Mouse (Mus musculus) CH12.LX (cell line): ENCODE results near the gene Fbxw11. TPM values are rescaled to one million over a fixed set of nuclear protein-coding genes. Genes with fewer than 3 reads are reported as not detected.

Experiments
- DNase-seq: peaks from one replicate; pipeline ENCODE4 v3.0.0-alpha.2; 2013; ENCODE audit errors: extremely low read depth
- H3K27ac ChIP-seq: 2 replicates; pipeline ENCODE4 v1.5.1; 2012; ENCODE audit warnings: low read depth, mild to moderate bottlenecking, control low read depth, moderate library complexity; ENCODE audit not compliant: insufficient read depth
- H3K27me3 ChIP-seq: replicated peaks from 2 replicates; pipeline ENCODE3; 2012; ENCODE audit warnings: inconsistent platforms
- H3K36me3 ChIP-seq, 2 experiments: replicated peaks in 1 of 2; 2 replicates each; pipeline versions ENCODE3 to v1.6.1; 2012; ENCODE audit warnings: inconsistent platforms in 1 of 2, low read length in 1 of 2, mild to moderate bottlenecking in 1 of 2, mixed read lengths in 1 of 2, moderate library complexity in 1 of 2; ENCODE audit not compliant: control insufficient read depth in 1 of 2, insufficient read depth in 1 of 2
- H3K4me1 ChIP-seq, 2 experiments: 2 replicates each; pipeline ENCODE4 v1.6.1; 2012; ENCODE audit warnings: inconsistent platforms in 1 of 2, moderate library complexity in 1 of 2; ENCODE audit not compliant: insufficient read depth in 2 of 2, control insufficient read depth in 1 of 2
- H3K4me2 ChIP-seq: 2 replicates; pipeline ENCODE4 v1.6.1; 2012; ENCODE audit warnings: low read depth, mild to moderate bottlenecking, control low read depth; ENCODE audit not compliant: poor library complexity, insufficient read depth, severe bottlenecking
- H3K4me3 ChIP-seq, 3 experiments: fragments of 150-350 bp in 1 of 3; sonication (generic) in 1 of 3; replicated peaks in 1 of 3; 2 replicates each; pipeline versions ENCODE3 to v1.5.1; 2011 to 2012; ENCODE audit warnings: low read depth in 2 of 3, low read length in 2 of 3, mild to moderate bottlenecking in 2 of 3, moderate library complexity in 2 of 3, control low read depth in 1 of 3, improper control_type of control experiment in 1 of 3, inconsistent platforms in 1 of 3, mixed read lengths in 1 of 3; ENCODE audit not compliant: poor library complexity in 1 of 3
- H3K79me2 ChIP-seq: replicated peaks from 2 replicates; pipeline ENCODE4 v1.6.1; 2012; ENCODE audit warnings: mild to moderate bottlenecking, moderate library complexity; ENCODE audit not compliant: control insufficient read depth, poor library complexity, insufficient read depth, severe bottlenecking; ENCODE audit errors: extremely low read depth
- H3K9ac ChIP-seq: 2 replicates; pipeline ENCODE4 v1.6.1; 2012; ENCODE audit warnings: low read depth, mild to moderate bottlenecking, control low read depth, moderate library complexity; ENCODE audit not compliant: insufficient read depth
- H3K9me3 ChIP-seq: replicated peaks from 2 replicates; pipeline ENCODE3; 2012; ENCODE audit warnings: low read length, inconsistent platforms, mixed read lengths
- BHLHE40 ChIP-seq: IDR thresholded peaks from 2 replicates; pipeline ENCODE4 v1.6.1; 2011; ENCODE audit warnings: mild to moderate bottlenecking, low read depth, low read length, improper control_type of control experiment
- CHD1 ChIP-seq: IDR thresholded peaks from 2 replicates; pipeline ENCODE4 v1.6.1; 2012; ENCODE audit warnings: low read depth, low read length, improper control_type of control experiment, inconsistent platforms
- E2F4 ChIP-seq: IDR thresholded peaks from 2 replicates; pipeline ENCODE4 v1.6.1; 2011; ENCODE audit warnings: low read depth, low read length, improper control_type of control experiment; ENCODE audit not compliant: insufficient replicate concordance
- ELF1 ChIP-seq: IDR thresholded peaks from 2 replicates; pipeline ENCODE4 v1.6.1; 2014; ENCODE audit warnings: low read depth, mild to moderate bottlenecking, inconsistent platforms, low read length, improper control_type of control experiment
- EP300 ChIP-seq: IDR thresholded peaks from 2 replicates; pipeline ENCODE4 v1.6.1; 2011; ENCODE audit warnings: low read length, improper control_type of control experiment
- ETS1 ChIP-seq: conservative IDR thresholded peaks from 2 replicates; pipeline ENCODE4 v1.6.1; 2012; ENCODE audit warnings: low read depth, mild to moderate bottlenecking, inconsistent platforms, low read length, improper control_type of control experiment, moderate library complexity
- IRF4 ChIP-seq: IDR thresholded peaks from 2 replicates; pipeline ENCODE4 v1.6.1; 2014; ENCODE audit warnings: low read depth, mild to moderate bottlenecking, inconsistent platforms, low read length, improper control_type of control experiment
- JUN ChIP-seq: IDR thresholded peaks from 2 replicates; pipeline ENCODE4 v1.6.1; 2011; ENCODE audit warnings: low read depth, mild to moderate bottlenecking, low read length, improper control_type of control experiment, moderate library complexity; ENCODE audit not compliant: insufficient read depth
- KAT2A ChIP-seq: IDR thresholded peaks from 2 replicates; pipeline ENCODE4 v1.6.1; 2012; ENCODE audit warnings: low read length, improper control_type of control experiment, inconsistent platforms; ENCODE audit not compliant: insufficient replicate concordance
- MAFK ChIP-seq: IDR thresholded peaks from 2 replicates; pipeline ENCODE4 v1.6.1; 2011; ENCODE audit warnings: low read length, improper control_type of control experiment; ENCODE audit not compliant: insufficient replicate concordance
- MXI1 ChIP-seq: IDR thresholded peaks from 2 replicates; pipeline ENCODE4 v1.6.1; 2011; ENCODE audit warnings: mild to moderate bottlenecking, low read depth, low read length, improper control_type of control experiment
- NELFE ChIP-seq: IDR thresholded peaks from 2 replicates; pipeline ENCODE4 v1.6.1; 2011; ENCODE audit warnings: low read depth, low read length, improper control_type of control experiment
- PAX5 ChIP-seq: IDR thresholded peaks from 2 replicates; pipeline ENCODE4 v1.6.1; 2012; ENCODE audit warnings: low read length, inconsistent platforms, mixed read lengths
- RCOR1 ChIP-seq: conservative IDR thresholded peaks from 2 replicates; pipeline ENCODE4 v1.6.1; 2012; ENCODE audit warnings: low read depth, mild to moderate bottlenecking, inconsistent platforms, low read length, improper control_type of control experiment
- SIN3A ChIP-seq: IDR thresholded peaks from 2 replicates; pipeline ENCODE4 v1.6.1; 2012; ENCODE audit warnings: low read length, improper control_type of control experiment, inconsistent platforms
- SMC3 ChIP-seq: IDR thresholded peaks from 2 replicates; pipeline ENCODE4 v1.6.1; 2011; ENCODE audit warnings: low read depth, low read length, improper control_type of control experiment
- USF2 ChIP-seq: conservative IDR thresholded peaks from 2 replicates; pipeline ENCODE4 v1.6.1; 2011; ENCODE audit warnings: low read depth, low read length, improper control_type of control experiment
- ZMIZ1 ChIP-seq: IDR thresholded peaks from 2 replicates; pipeline ENCODE4 v1.6.1; 2012; ENCODE audit warnings: low read depth, mild to moderate bottlenecking, inconsistent platforms, low read length, improper control_type of control experiment
- dilution Hi-C: fragments of 300-500 bp; cut with MboI; formaldehyde crosslinking; loops from 2 replicates; pipeline ENCODE4 v1.14.3; 2020; ENCODE audit warnings: low sequenced_read_pairs; ENCODE audit not compliant: extremely low pct_unique_long_range_greater_than_20kb, extremely low pct_ligation_motif_present
- in situ Hi-C: fragments of 300-500 bp; cut with MboI; formaldehyde crosslinking; loops from 3 replicates; pipeline ENCODE4 v1.14.3; 2019; ENCODE audit warnings: low sequenced_read_pairs, low pct_ligation_motif_present, low pct_unique_long_range_greater_than_20kb, mixed read lengths
- polyA plus RNA-seq: library from polyadenylated mRNA; unstranded; fragments of >175 nt; gene quantifications from 2 replicates; pipeline ENCODE4 v1.2.1, GENCODE M21; 2012; ENCODE audit warnings: low read depth; ENCODE audit not compliant: insufficient read length
- total RNA-seq, 2 experiments: library from RNA; depleted of rRNA; stranded (reverse); fragments of 300-350 nt in 1 of 2; fragments of >200 nt in 1 of 2; gene quantifications; 2 replicates each; pipeline ENCODE4 v1.2.3; 2012 to 2014

Fbxw11 gene
- total and polyA plus RNA-seq, 3 experiments: 54.5 to 85.0 (median 58.5) TPM

- TF ChIP-seq MXI1 (no peak), ZMIZ1 (no peak), SIN3A (no peak), ETS1 (no peak), ELF1 (peak; percentile 54)
Measured at GRCm38 (mm10) chr11:32768642-32769343, 126.3 kb downstream of the Fbxw11 start (continued).

GRCm38 (mm10) chr11:32780747-32781536, 138.4 kb downstream of the Fbxw11 start:
- Histone ChIP-seq H3K4me1 (peaks cover 0 to 7% of the 10 kb centered on the region in 2 experiments; a peak in 2 of 4 replicates), H3K9me3 (peaks cover 10% of the 10 kb centered on the region), H3K27ac (no peak overlapping the region), H3K27me3 (no peaks in the 10 kb centered on the region), H3K4me3 (no peak overlapping the region), H3K79me2 (no peaks in the 10 kb centered on the region), H3K36me3 (no peaks in the 10 kb centered on the region), H3K9ac (no peak overlapping the region), H3K4me2 (no peak overlapping the region)
- in situ Hi-C loops: no loop called here
- dilution Hi-C loops: no loop called here
- no peak for TF ChIP-seq RCOR1
- no peak for TF ChIP-seq ZMIZ1
- no peak for TF ChIP-seq IRF4
- TF ChIP-seq MAFK: no peak
- no peak for TF ChIP-seq PAX5
- TF ChIP-seq NELFE: no peak
- TF ChIP-seq BHLHE40: no peak
- TF ChIP-seq EP300: no peak
- no peak for TF ChIP-seq KAT2A
- no peak for TF ChIP-seq JUN
- no peak for TF ChIP-seq E2F4
- TF ChIP-seq USF2: no peak
- TF ChIP-seq SMC3: no peak
- no peak for TF ChIP-seq CHD1
- no peak for DNase-seq
